Mouse (Mus musculus): ENCODE results near the gene Sgsm1. TPM values are rescaled to one million over a fixed set of nuclear protein-coding genes. Genes with fewer than 3 reads are reported as not detected.

Sgsm1 gene
- total RNA-seq, 1 experiment = 7.1 TPM

- in situ Hi-C loops (cut with MboI; ENCODE audit: low sequenced_read_pairs in 2 of 2, unreplicated experiment in 2 of 2) = no loop called here
- TF ChIP-seq ZC3H11A (IDR thresholded peaks at IDR 0.05; ENCODE audit: borderline replicate concordance, low read depth, low read length) (no peak), ZNF384 (IDR thresholded peaks at IDR 0.05; ENCODE audit: low read depth, low read length) (no peak)
- H3K9me3 ChIP-seq (ENCODE audit: control insufficient read depth, insufficient read depth, low read depth, low read length) = no peaks in the 10 kb centered on the region
- no peak overlapping the region for H3K4me3 ChIP-seq (ENCODE audit: insufficient read depth in 1 of 2, low read depth in 1 of 2, low read length in 2 of 2, poor library complexity in 1 of 2, severe bottlenecking in 1 of 2)
- H3K9ac ChIP-seq (ENCODE audit: insufficient read depth, low read depth, low read length, poor library complexity, severe bottlenecking) = no peak overlapping the region
- no peak for DNase-seq (ENCODE audit: low read depth, low spot score)
- H3K4me1 ChIP-seq (ENCODE audit: control insufficient read depth in 2 of 2, insufficient read depth in 2 of 2, low read length in 2 of 2, poor library complexity in 1 of 2) = peaks cover 0 to 7% of the 10 kb centered on the region in 2 experiments; a peak in 1 of 4 replicates
- H3K27ac ChIP-seq (ENCODE audit: insufficient read depth, low read depth, low read length, poor library complexity, severe bottlenecking) = no peak overlapping the region
- peaks cover 4% of the 10 kb centered on the region; the same call in 1 of the 2 replicates for H3K36me3 ChIP-seq (ENCODE audit: control insufficient read depth, insufficient read depth, low read length, poor library complexity, severe bottlenecking)
Measured at GRCm38 (mm10) chr5:113268246-113268645, 42.3 kb downstream of the Sgsm1 start.

- peaks cover 2 to 11% of the 10 kb centered on the region in 2 experiments; a peak in 1 of 4 replicates for H3K4me1 ChIP-seq (ENCODE audit: control insufficient read depth in 2 of 2, insufficient read depth in 2 of 2, low read length in 2 of 2, poor library complexity in 1 of 2)
- H3K9me3 ChIP-seq (ENCODE audit: control insufficient read depth, insufficient read depth, low read depth, low read length) = no peaks in the 10 kb centered on the region
- no peak overlapping the region for H3K27ac ChIP-seq (ENCODE audit: insufficient read depth, low read depth, low read length, poor library complexity, severe bottlenecking)
- no peak overlapping the region for H3K4me3 ChIP-seq (ENCODE audit: insufficient read depth in 1 of 2, low read depth in 1 of 2, low read length in 2 of 2, poor library complexity in 1 of 2, severe bottlenecking in 1 of 2)
- H3K36me3 ChIP-seq (ENCODE audit: control insufficient read depth, insufficient read depth, low read length, poor library complexity, severe bottlenecking) = peaks cover 3% of the 10 kb centered on the region; the same call in 1 of the 2 replicates
- in situ Hi-C loops (cut with MboI; ENCODE audit: low sequenced_read_pairs in 2 of 2, unreplicated experiment in 2 of 2) = no loop called here
- TF ChIP-seq ZC3H11A (IDR thresholded peaks at IDR 0.05; ENCODE audit: borderline replicate concordance, low read depth, low read length) (no peak), MAFK (IDR thresholded peaks at IDR 0.05; ENCODE audit: insufficient read depth, low read depth, low read length) (no peak), ZNF384 (IDR thresholded peaks at IDR 0.05; ENCODE audit: low read depth, low read length) (no peak), HCFC1 (IDR thresholded peaks at IDR 0.05; ENCODE audit: borderline replicate concordance, insufficient read depth, low read length) (no peak), CHD2 (IDR thresholded peaks at IDR 0.05; ENCODE audit: low read depth, low read length) (no peak)
- H3K9ac ChIP-seq (ENCODE audit: insufficient read depth, low read depth, low read length, poor library complexity, severe bottlenecking) = no peak overlapping the region
- peak; percentile 49 for DNase-seq (ENCODE audit: low read depth, low spot score)
Measured at GRCm38 (mm10) chr5:113265637-113266036, 44.9 kb downstream of the Sgsm1 start.

- TF ChIP-seq CHD2 (IDR thresholded peaks at IDR 0.05; ENCODE audit: low read depth, low read length) (no peak), ZC3H11A (IDR thresholded peaks at IDR 0.05; ENCODE audit: borderline replicate concordance, low read depth, low read length) (no peak)
- H3K27ac ChIP-seq (ENCODE audit: insufficient read depth, low read depth, low read length, poor library complexity, severe bottlenecking) = no peak overlapping the region
- peaks cover 2% of the 10 kb centered on the region; the same call in 1 of the 2 replicates for H3K36me3 ChIP-seq (ENCODE audit: control insufficient read depth, insufficient read depth, low read length, poor library complexity, severe bottlenecking)
- no peaks in the 10 kb centered on the region for H3K9me3 ChIP-seq (ENCODE audit: control insufficient read depth, insufficient read depth, low read depth, low read length)
- no peaks in the 10 kb centered on the region for H3K4me1 ChIP-seq (ENCODE audit: control insufficient read depth in 2 of 2, insufficient read depth in 2 of 2, low read length in 2 of 2, poor library complexity in 1 of 2)
- no peak overlapping the region for H3K4me3 ChIP-seq (ENCODE audit: insufficient read depth in 1 of 2, low read depth in 1 of 2, low read length in 2 of 2, poor library complexity in 1 of 2, severe bottlenecking in 1 of 2)
- H3K9ac ChIP-seq (ENCODE audit: insufficient read depth, low read depth, low read length, poor library complexity, severe bottlenecking) = no peak overlapping the region
- no peak for DNase-seq (ENCODE audit: low read depth, low spot score)
- in situ Hi-C loops (cut with MboI; ENCODE audit: low sequenced_read_pairs in 2 of 2, unreplicated experiment in 2 of 2) = no loop called here
Measured at GRCm38 (mm10) chr5:113250806-113251205, 59.8 kb downstream of the Sgsm1 start.

GRCm38 (mm10) chr5:113249263-113249930 lies 61.2 kb downstream of the Sgsm1 start:
- H3K9me3 ChIP-seq (ENCODE audit: control insufficient read depth, insufficient read depth, low read depth, low read length) = no peaks in the 10 kb centered on the region
- no peak overlapping the region for H3K27ac ChIP-seq (ENCODE audit: insufficient read depth, low read depth, low read length, poor library complexity, severe bottlenecking)
- in situ Hi-C loops (cut with MboI; ENCODE audit: low sequenced_read_pairs in 2 of 2, unreplicated experiment in 2 of 2) = no loop called here
- no peak for DNase-seq (ENCODE audit: low read depth, low spot score)
- TF ChIP-seq ZC3H11A (IDR thresholded peaks at IDR 0.05; ENCODE audit: borderline replicate concordance, low read depth, low read length) = no peak
- TF ChIP-seq HCFC1 (IDR thresholded peaks at IDR 0.05; ENCODE audit: borderline replicate concordance, insufficient read depth, low read length) = no peak
- TF ChIP-seq MAFK (IDR thresholded peaks at IDR 0.05; ENCODE audit: insufficient read depth, low read depth, low read length) = no peak
- TF ChIP-seq ZNF384 (IDR thresholded peaks at IDR 0.05; ENCODE audit: low read depth, low read length) = no peak
- TF ChIP-seq CHD2 (IDR thresholded peaks at IDR 0.05; ENCODE audit: low read depth, low read length) = no peak
- H3K4me3 ChIP-seq (ENCODE audit: insufficient read depth in 1 of 2, low read depth in 1 of 2, low read length in 2 of 2, poor library complexity in 1 of 2, severe bottlenecking in 1 of 2) = no peak overlapping the region
- H3K9ac ChIP-seq (ENCODE audit: insufficient read depth, low read depth, low read length, poor library complexity, severe bottlenecking) = no peak overlapping the region
- peaks cover 2% of the 10 kb centered on the region; the same call in 1 of the 2 replicates for H3K36me3 ChIP-seq (ENCODE audit: control insufficient read depth, insufficient read depth, low read length, poor library complexity, severe bottlenecking)
- no peaks in the 10 kb centered on the region for H3K4me1 ChIP-seq (ENCODE audit: control insufficient read depth in 2 of 2, insufficient read depth in 2 of 2, low read length in 2 of 2, poor library complexity in 1 of 2)

GRCm38 (mm10) chr5:113230196-113230595 lies 80.4 kb downstream of the Sgsm1 start:
- Histone ChIP-seq H3K4me1 (ENCODE audit: control insufficient read depth in 2 of 2, insufficient read depth in 2 of 2, low read length in 2 of 2, poor library complexity in 1 of 2) (peaks cover 2 to 10% of the 10 kb centered on the region in 2 experiments; a peak in 2 of 4 replicates), H3K36me3 (ENCODE audit: control insufficient read depth, insufficient read depth, low read length, poor library complexity, severe bottlenecking) (no peaks in the 10 kb centered on the region), H3K9me3 (ENCODE audit: control insufficient read depth, insufficient read depth, low read depth, low read length) (no peaks in the 10 kb centered on the region), H3K27ac (ENCODE audit: insufficient read depth, low read depth, low read length, poor library complexity, severe bottlenecking) (no peak overlapping the region), H3K9ac (ENCODE audit: insufficient read depth, low read depth, low read length, poor library complexity, severe bottlenecking) (no peak overlapping the region), H3K4me3 (ENCODE audit: insufficient read depth in 1 of 2, low read depth in 1 of 2, low read length in 2 of 2, poor library complexity in 1 of 2, severe bottlenecking in 1 of 2) (no peak overlapping the region)
- in situ Hi-C loops (cut with MboI; ENCODE audit: low sequenced_read_pairs in 2 of 2, unreplicated experiment in 2 of 2) = no loop called here
- DNase-seq (ENCODE audit: low read depth, low spot score) = no peak
- TF ChIP-seq MAFK (IDR thresholded peaks at IDR 0.05; ENCODE audit: insufficient read depth, low read depth, low read length) (no peak), ZNF384 (IDR thresholded peaks at IDR 0.05; ENCODE audit: low read depth, low read length) (no peak), ZC3H11A (IDR thresholded peaks at IDR 0.05; ENCODE audit: borderline replicate concordance, low read depth, low read length) (no peak), HCFC1 (IDR thresholded peaks at IDR 0.05; ENCODE audit: borderline replicate concordance, insufficient read depth, low read length) (no peak), CHD2 (IDR thresholded peaks at IDR 0.05; ENCODE audit: low read depth, low read length) (no peak)

All from ES-E14 (cell line).